Mouse (Mus musculus) cerebral cortex, adult 2 months (tissue): ENCODE results near the gene Cwc15.

Experiments
- WGBS: fragments of 180-500 bp; shearing (Covaris S2); methylation state at CpG from one replicate; pipeline ENCODE4 v1.1.7; 2018; 5-methylcytosine and 5-hydroxymethylcytosine counted together

Gene Cwc15

GRCm38 (mm10) chr9:14500023-14500915, at the start of gene Cwc15, which contains the start of gene Kdm4d:
Cwc15 (plus strand) TSS chr9:14500617.
Kdm4d (minus strand) TSS chr9:14500482.
- WGBS, result under 1% methylated on average over 59 of the region's 59 CpGs

GRCm38 (mm10) chr9:14451120-14451519, 49.3 kb upstream of the Cwc15 start:
- WGBS, result 69% methylated on average over 8 of the region's 8 CpGs

- WGBS, result 93% methylated on average over 3 of the region's 3 CpGs
Observed at GRCm38 (mm10) chr9:14456320-14456719, 44.1 kb upstream of the Cwc15 start.

GRCm38 (mm10) chr9:14462536-14462935, 37.9 kb upstream of the Cwc15 start:
- WGBS, result 96% methylated on average over 1 of the region's 1 CpGs

- WGBS, result 81% methylated on average over 12 of the region's 12 CpGs
Observed at GRCm38 (mm10) chr9:14463668-14464067, 36.7 kb upstream of the Cwc15 start.

- 80% methylated on average over 4 of the region's 4 CpGs for WGBS
Observed at GRCm38 (mm10) chr9:14498896-14499705, 1.3 kb upstream of the Cwc15 start.

GRCm38 (mm10) chr9:14500916-14501424, 553 bp downstream of the Cwc15 start:
- 3% methylated on average over 10 of the region's 10 CpGs for WGBS

- WGBS, result 65% methylated on average over 9 of the region's 9 CpGs
Observed at GRCm38 (mm10) chr9:14512633-14513445, 12.4 kb downstream of the Cwc15 start.

GRCm38 (mm10) chr9:14517296-14517695, 16.9 kb downstream of the Cwc15 start:
- 44% methylated on average over 1 of the region's 1 CpGs for WGBS

GRCm38 (mm10) chr9:14518105-14518504, 17.7 kb downstream of the Cwc15 start:
- WGBS, result 79% methylated on average over 3 of the region's 3 CpGs

- WGBS, result 81% methylated on average over 3 of the region's 3 CpGs
Observed at GRCm38 (mm10) chr9:14520971-14521670, 20.7 kb downstream of the Cwc15 start.

- WGBS, result 69% methylated on average over 2 of the region's 2 CpGs
Observed at GRCm38 (mm10) chr9:14521695-14522094, 21.3 kb downstream of the Cwc15 start.

GRCm38 (mm10) chr9:14523408-14524043, 23.1 kb downstream of the Cwc15 start:
- 7% methylated on average over 4 of the region's 4 CpGs for WGBS

GRCm38 (mm10) chr9:14530004-14530403, 29.6 kb downstream of the Cwc15 start:
- WGBS, result 81% methylated on average over 5 of the region's 5 CpGs

- 43% methylated on average over 3 of the region's 3 CpGs for WGBS
Observed at GRCm38 (mm10) chr9:14532283-14532682, 31.9 kb downstream of the Cwc15 start.

GRCm38 (mm10) chr9:14533659-14534058, 33.2 kb downstream of the Cwc15 start:
- 99% methylated on average over 2 of the region's 2 CpGs for WGBS

- 75% methylated on average over 9 of the region's 9 CpGs for WGBS
Observed at GRCm38 (mm10) chr9:14534833-14535456, 34.5 kb downstream of the Cwc15 start.

GRCm38 (mm10) chr9:14544034-14544757, 43.8 kb downstream of the Cwc15 start:
- WGBS, result 68% methylated on average over 9 of the region's 9 CpGs
